ENCODE assay signal across 13 mouse cellular contexts in the genomic region with DNA sequence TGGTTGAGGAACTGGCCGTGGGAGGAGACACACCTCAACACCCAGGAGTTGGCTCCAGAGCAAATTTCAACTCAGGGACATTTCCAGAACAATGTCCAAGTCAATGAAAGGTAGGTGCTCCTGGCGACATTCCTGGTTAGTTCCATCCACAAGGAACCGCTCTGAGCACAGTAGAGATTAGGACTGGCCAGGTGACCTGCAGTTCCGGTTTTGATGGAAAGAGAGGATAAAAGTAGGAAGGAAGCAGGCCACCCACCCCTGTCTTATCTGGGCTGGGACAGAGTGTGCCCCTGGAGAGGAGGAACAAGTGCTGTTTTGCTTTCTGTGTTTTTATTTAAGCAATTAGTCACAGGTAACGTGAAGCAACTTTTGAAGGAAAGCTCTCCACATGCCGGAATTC. TPM values are rescaled to one million over a fixed set of nuclear protein-coding genes. Genes with fewer than 3 reads are reported as not detected.
DNase-seq lines count a peak whose midpoint lies in the region; ATAC-seq and TF ChIP-seq lines count a peak whose summit lies in the region.
"Had no signal": no experiment of that assay in that cellular context is flagged by ENCODE, and none has a peak within 500 bp of the region (broad histone marks: within the 10 kb centered on the region; RNA-seq: fewer than 3 reads in every experiment).

No protein-coding gene starts in this region.

- peak overlapping the region; percentile 4; the same call in 1 of the 2 replicates for H3K4me2 ChIP-seq in intestine, embryonic 16.5 days (ENCODE audit: low read depth, low read length)
- H3K4me2 ChIP-seq in limb, embryonic 15.5 days = no peak overlapping the region
- H3K4me2 ChIP-seq in stomach, postnatal 0 days (replicated peaks; ENCODE audit: low read depth) = no peak overlapping the region

- no peaks in the 10 kb centered on the region for H3K36me3 ChIP-seq in liver, adult 2 months (ENCODE audit: control insufficient read depth, insufficient read depth, low read length)
- no peaks in the 10 kb centered on the region for H3K36me3 ChIP-seq in intestine, embryonic 16.5 days (ENCODE audit: control insufficient read depth, insufficient read depth, low read length)
- H3K36me3 ChIP-seq in limb, embryonic 15.5 days = no peaks in the 10 kb centered on the region
- no peaks in the 10 kb centered on the region; the same call in 1 of the 2 replicates for H3K36me3 ChIP-seq in stomach, postnatal 0 days (ENCODE audit: control insufficient read depth, insufficient read depth, low read length)

- no peak for TF ChIP-seq POLR2A in liver, adult 2 months (IDR thresholded peaks at IDR 0.05; ENCODE audit: extremely low read depth, insufficient read depth, low read length)

- H3K4me1 ChIP-seq in liver, adult 2 months (ENCODE audit: control insufficient read depth, insufficient read depth, low read length) = 0 out of 2 replicates have a peak, but pooled peaks cover 2% of the 10 kb centered on the region
- H3K4me1 ChIP-seq in intestine, embryonic 16.5 days (ENCODE audit: control insufficient read depth, insufficient read depth, low read length) = peaks cover 45% of the 10 kb centered on the region
- peaks cover 42% of the 10 kb centered on the region for H3K4me1 ChIP-seq in limb, embryonic 15.5 days
- H3K4me1 ChIP-seq in stomach, postnatal 0 days (replicated peaks; ENCODE audit: control insufficient read depth, insufficient read depth) = peaks cover 3% of the 10 kb centered on the region; the same call in 1 of the 2 replicates

- no peaks in the 10 kb centered on the region for H3K27me3 ChIP-seq in liver, adult 2 months (ENCODE audit: control insufficient read depth, insufficient read depth, low read length)
- H3K27me3 ChIP-seq in intestine, embryonic 16.5 days (replicated peaks; ENCODE audit: control insufficient read depth, insufficient read depth, low read length) = no peaks in the 10 kb centered on the region
- no peaks in the 10 kb centered on the region for H3K27me3 ChIP-seq in limb, embryonic 15.5 days
- H3K27me3 ChIP-seq in stomach, postnatal 0 days (ENCODE audit: control insufficient read depth, insufficient read depth, low read length) = no peaks in the 10 kb centered on the region

- H3K79me2 ChIP-seq in liver, adult 2 months (ENCODE audit: control insufficient read depth, insufficient read depth, low read length) = no peaks in the 10 kb centered on the region

- no peak for TF ChIP-seq EP300 in stomach, postnatal 0 days (optimal IDR thresholded peaks at IDR 0.05)

- DNase-seq in liver, adult 2 months (ENCODE audit: extremely low read depth, low read depth, low spot score) = peak; percentile 71
- DNase-seq in liver = no peak
- DNase-seq in stomach, postnatal 0 days (ENCODE audit: low spot score) = peak; percentile 77
- no peak for DNase-seq in layer of hippocampus, postnatal 25 days (ENCODE audit: extremely low spot score in 1 of 2, low spot score in 1 of 2)
- no peak for DNase-seq in adrenal gland, adult 8-10 months
- DNase-seq: cerebellum, postnatal 36 days; layer of hippocampus, adult 9-11 months; spleen, adult 18-20 months; thymus, postnatal 4 days had no signal

- H3K9me3 ChIP-seq in intestine, embryonic 16.5 days (ENCODE audit: control insufficient read depth, low read length) = no peaks in the 10 kb centered on the region
- H3K9me3 ChIP-seq in limb, embryonic 15.5 days = no peaks in the 10 kb centered on the region
- H3K9me3 ChIP-seq in stomach, postnatal 0 days (ENCODE audit: control insufficient read depth, low read length) = no peaks in the 10 kb centered on the region

- H3K9ac ChIP-seq in liver, adult 2 months (ENCODE audit: low read depth, low read length) = no peak overlapping the region
- H3K9ac ChIP-seq in intestine, embryonic 16.5 days (ENCODE audit: low read depth, low read length) = peak overlapping the region; percentile 54; the same call in 1 of the 2 replicates
- no peak overlapping the region for H3K9ac ChIP-seq in limb, embryonic 15.5 days
- no peak overlapping the region for H3K9ac ChIP-seq in stomach, postnatal 0 days (ENCODE audit: low read length)

- peak; percentile 73 for ATAC-seq in intestine, embryonic 16.5 days
- ATAC-seq in limb, embryonic 15.5 days (ENCODE audit: insufficient number of reproducible peaks, low FRiP score, low TSS enrichment, low read depth) = no peak
- ATAC-seq in stomach, postnatal 0 days (ENCODE audit: low FRiP score, low TSS enrichment) = peak; percentile 88
- ATAC-seq: forebrain, embryonic 16.5 days had no signal

- TF ChIP-seq CTCF in liver, adult 2 months (IDR thresholded peaks at IDR 0.05; ENCODE audit: low read depth, low read length) = no peak
- no peak for TF ChIP-seq CTCF in stomach, postnatal 0 days (IDR thresholded peaks at IDR 0.05; ENCODE audit: low read depth)

- 31% methylated on average over 6 of the region's 6 CpGs for WGBS in liver, adult 2 months
- WGBS in intestine, embryonic 16.5 days = 38% methylated on average over 6 of the region's 6 CpGs
- 43% methylated on average over 6 of the region's 6 CpGs for WGBS in limb, embryonic 15.5 days
- 41% methylated on average over 6 of the region's 6 CpGs for WGBS in stomach, postnatal 0 days

- no peak overlapping the region for H3K4me3 ChIP-seq in liver, adult 2 months (ENCODE audit: insufficient read depth, low read depth, low read length)
- no peak overlapping the region for H3K4me3 ChIP-seq in intestine, embryonic 16.5 days (ENCODE audit: low read length)
- no peak overlapping the region for H3K4me3 ChIP-seq in limb, embryonic 15.5 days
- no peak overlapping the region for H3K4me3 ChIP-seq in stomach, postnatal 0 days (ENCODE audit: low read depth, low read length)
- H3K4me3 ChIP-seq: myocyte had no signal

- H3K27ac ChIP-seq in liver, adult 2 months (replicated peaks; ENCODE audit: insufficient read depth, low read depth, low read length) = no peak overlapping the region
- H3K27ac ChIP-seq in intestine, embryonic 16.5 days (ENCODE audit: low read length) = peak overlapping the region; percentile 90
- H3K27ac ChIP-seq in limb, embryonic 15.5 days = peak overlapping the region; percentile 68
- H3K27ac ChIP-seq in stomach, postnatal 0 days (replicated peaks) = peak overlapping the region; percentile 90

RNA-seq across cellular contexts. Expression of a gene that starts 28.8 kb away (rescaled TPM):
- 589 and 661 TPM in 2 replicates for total RNA-seq in liver, adult 2 months (2014; rRNA removed)
- 259 and 295 TPM in 2 replicates for polyA plus RNA-seq in liver, adult 2 months (2012; rRNA removed)
- 28.0 and 28.2 TPM in 2 replicates for polyA plus RNA-seq in intestine, embryonic 16.5 days (2015; fragmentation: Nextera tagmentation; extraction: Ambion mirVana)
- polyA plus RNA-seq in limb, embryonic 15.5 days (2015; fragmentation: Nextera tagmentation; extraction: Ambion mirVana) = 29.4 and 31.4 TPM in 2 replicates
- polyA plus RNA-seq in stomach, postnatal 0 days (2015; fragmentation: Nextera tagmentation; extraction: Ambion mirVana) = 30.6 and 32.1 TPM in 2 replicates
- total RNA-seq in layer of hippocampus, postnatal 25 days (2021) = 10 to 100 TPM; 37.2 to 43.4 TPM
- 10 to 100 TPM; 17.9 to 44.0 (median 29.8) TPM for total RNA-seq in adrenal gland, adult 8-10 months (2022)

Comparison
In these comparisons a context has a peak if more than half of its experiments do, and no peak if none do; other contexts are left out.
1. DNase-seq: peak in liver, adult 2 months (single experiment) and stomach, postnatal 0 days (single experiment); none in liver (single experiment), layer of hippocampus, postnatal 25 days (0 of 2) and adrenal gland, adult 8-10 months (single experiment).